Comparison of ENCODE assay signal across 14 mouse cellular contexts in the genomic region with DNA sequence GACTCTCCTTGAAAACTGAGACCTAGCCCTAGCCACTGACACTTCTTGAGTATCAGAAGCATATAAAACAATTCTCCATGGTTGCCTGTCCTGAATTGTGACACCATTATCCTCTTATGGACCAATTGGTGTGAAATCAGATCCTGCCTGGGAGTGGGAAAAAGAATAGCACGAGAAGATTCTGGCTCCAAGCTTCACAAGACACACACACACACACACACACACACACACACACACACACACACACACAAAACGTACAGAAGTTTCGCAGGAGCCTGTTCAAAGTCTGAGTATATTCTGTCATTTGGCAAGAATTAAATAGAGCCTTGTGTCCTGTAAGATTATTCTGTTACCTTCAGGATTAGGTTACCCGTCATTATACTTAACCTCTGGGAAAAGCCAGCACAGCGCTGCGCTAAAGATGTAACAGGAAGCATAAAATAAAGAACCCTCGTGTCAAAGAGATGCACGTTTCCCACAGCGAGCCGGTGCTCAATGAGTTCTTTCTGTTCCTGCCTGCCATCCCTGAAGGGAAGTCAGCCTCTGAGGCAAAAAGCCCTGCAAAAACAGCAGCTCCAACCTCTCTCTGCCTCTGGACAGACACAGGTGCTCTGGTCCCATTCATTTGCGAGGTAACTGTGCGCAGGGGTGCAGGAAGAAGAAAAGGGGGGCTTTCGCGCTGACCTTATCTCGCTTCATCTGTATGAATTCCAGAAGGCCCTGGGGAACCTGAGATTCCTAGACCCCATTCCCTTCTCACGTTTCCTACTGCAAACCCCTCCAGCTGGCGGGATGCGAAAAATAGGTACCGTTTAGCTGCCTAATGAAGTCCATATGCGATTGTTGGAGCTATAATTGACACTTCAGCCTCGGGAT.
DNase-seq lines count a peak whose midpoint lies in the region; ATAC-seq and TF ChIP-seq lines count a peak whose summit lies in the region.
"Had no signal": no experiment of that assay in that cellular context is flagged by ENCODE, and none has a peak within 500 bp of the region (broad histone marks: within the 10 kb centered on the region; RNA-seq: fewer than 3 reads in every experiment).

No protein-coding gene starts in this region.

- no peaks in the 10 kb centered on the region for H3K27me3 ChIP-seq in kidney, postnatal 0 days (ENCODE audit: insufficient read depth, low read length)
- no peaks in the 10 kb centered on the region for H3K27me3 ChIP-seq in hindbrain, embryonic 13.5 days
- H3K27me3 ChIP-seq in midbrain, embryonic 11.5 days (ENCODE audit: control insufficient read depth, insufficient read depth, low read length): no peaks in the 10 kb centered on the region
- H3K27me3 ChIP-seq: CH12.LX; lung, embryonic 15.5 days; stomach, embryonic 15.5 days had no signal

- H3K9ac ChIP-seq in kidney, postnatal 0 days (ENCODE audit: low read depth, low read length): no peak overlapping the region
- peak overlapping the region; percentile 55; the same call in 1 of the 2 replicates for H3K9ac ChIP-seq in hindbrain, embryonic 13.5 days
- H3K9ac ChIP-seq in midbrain, embryonic 11.5 days (ENCODE audit: low read length): no peak overlapping the region
- H3K9ac ChIP-seq: lung, embryonic 15.5 days; stomach, embryonic 15.5 days had no signal

- H3K4me2 ChIP-seq in kidney, postnatal 0 days (ENCODE audit: low read length): peak overlapping the region; percentile 27
- H3K4me2 ChIP-seq in hindbrain, embryonic 13.5 days: peak overlapping the region; percentile 29
- peak overlapping the region; percentile 22; the same call in 1 of the 2 replicates for H3K4me2 ChIP-seq in midbrain, embryonic 11.5 days
- H3K4me2 ChIP-seq: lung, embryonic 15.5 days; stomach, embryonic 15.5 days had no signal

- H3K36me3 ChIP-seq in kidney, postnatal 0 days (ENCODE audit: insufficient read depth, low read length): no peaks in the 10 kb centered on the region
- no peaks in the 10 kb centered on the region for H3K36me3 ChIP-seq in hindbrain, embryonic 13.5 days
- no peaks in the 10 kb centered on the region for H3K36me3 ChIP-seq in midbrain, embryonic 11.5 days (ENCODE audit: control insufficient read depth, insufficient read depth, low read length)
- H3K36me3 ChIP-seq: lung, embryonic 15.5 days; stomach, embryonic 15.5 days had no signal

- intact Hi-C loops in heart, postnatal 25 days (cut with DNase I): no loop called here

- no peak overlapping the region for H3K27ac ChIP-seq in kidney, postnatal 0 days
- no peak overlapping the region for H3K27ac ChIP-seq in hindbrain, embryonic 13.5 days
- H3K27ac ChIP-seq in midbrain, embryonic 11.5 days (ENCODE audit: low read depth, low read length): no peak overlapping the region
- H3K27ac ChIP-seq: lung, embryonic 15.5 days; stomach, embryonic 15.5 days had no signal

- no peaks in the 10 kb centered on the region for H3K9me3 ChIP-seq in kidney, postnatal 0 days (replicated peaks; ENCODE audit: low read length)
- no peaks in the 10 kb centered on the region for H3K9me3 ChIP-seq in hindbrain, embryonic 13.5 days
- H3K9me3 ChIP-seq in midbrain, embryonic 11.5 days (ENCODE audit: control insufficient read depth, low read length): no peaks in the 10 kb centered on the region
- H3K9me3 ChIP-seq: lung, embryonic 15.5 days; stomach, embryonic 15.5 days had no signal

- H3K4me1 ChIP-seq in kidney, postnatal 0 days (replicated peaks; ENCODE audit: insufficient read depth, low read length): 0 out of 2 replicates have a peak, but pooled peaks cover 9% of the 10 kb centered on the region
- H3K4me1 ChIP-seq in hindbrain, embryonic 13.5 days (replicated peaks): peaks cover 16% of the 10 kb centered on the region
- H3K4me1 ChIP-seq in midbrain, embryonic 11.5 days (ENCODE audit: control insufficient read depth, insufficient read depth, low read length): peaks cover 8% of the 10 kb centered on the region
- H3K4me1 ChIP-seq: lung, embryonic 15.5 days; stomach, embryonic 15.5 days had no signal

- DNase-seq in kidney, postnatal 0 days (ENCODE audit: low spot score): peak; percentile 18
- DNase-seq in kidney, postnatal 14 days: no peak
- peak; percentile 91 for DNase-seq in midbrain, embryonic 11.5 days (ENCODE audit: low spot score, missing footprints)
- peak; percentile 60 for DNase-seq in thymus, postnatal 25 days
- no peak for DNase-seq in adrenal gland, postnatal 14 days
- no peak for DNase-seq in adrenal gland, postnatal 4 days (ENCODE audit: low spot score in 2 of 2)
- no peak for DNase-seq in heart, postnatal 25 days (ENCODE audit: low spot score)
- DNase-seq: cerebellum, adult 9-11 months; gastrocnemius, postnatal 25 days; kidney, adult 2 months had no signal

- H3K4me3 ChIP-seq in kidney, postnatal 0 days (replicated peaks; ENCODE audit: low read depth, low read length): no peak overlapping the region
- H3K4me3 ChIP-seq in hindbrain, embryonic 13.5 days: no peak overlapping the region
- no peak overlapping the region for H3K4me3 ChIP-seq in midbrain, embryonic 11.5 days (ENCODE audit: low read depth, low read length)
- H3K4me3 ChIP-seq: lung, embryonic 15.5 days; stomach, embryonic 15.5 days had no signal

- no peak for ATAC-seq in kidney, postnatal 0 days (replicated peaks; ENCODE audit: low FRiP score, low read depth)
- ATAC-seq in hindbrain, embryonic 13.5 days (ENCODE audit: low FRiP score): no peak
- peak; percentile 24; the same call in 1 of the 2 replicates for ATAC-seq in midbrain, embryonic 11.5 days (ENCODE audit: low FRiP score)

- 12% methylated on average over 21 of the region's 21 CpGs for WGBS in kidney, postnatal 0 days
- WGBS in hindbrain, embryonic 13.5 days: 43% methylated on average over 21 of the region's 21 CpGs
- 46% methylated on average over 21 of the region's 21 CpGs for WGBS in midbrain, embryonic 11.5 days

- TF ChIP-seq CTCF in kidney, postnatal 0 days (IDR thresholded peaks at IDR 0.05; ENCODE audit: low read depth): no peak

Comparison
In these comparisons a context has a peak if more than half of its experiments do, and no peak if none do; other contexts are left out.
1. DNase-seq: peak in kidney, postnatal 0 days (single experiment), midbrain, embryonic 11.5 days (single experiment) and thymus, postnatal 25 days (single experiment); none in kidney, postnatal 14 days (single experiment), adrenal gland, postnatal 14 days (single experiment), adrenal gland, postnatal 4 days (0 of 2) and heart, postnatal 25 days (single experiment).
2. Peak in every context shown above with its lines, with median percentiles within 50 percentile points of each other: H3K4me2 ChIP-seq.